Mouse (Mus musculus): ENCODE data around the gene Pin1. TPM values are rescaled to one million over a fixed set of nuclear protein-coding genes. Genes with fewer than 3 reads are reported as not detected.

Pin1 gene
- polyA plus RNA-seq, 1 experiment: not detected

DNA sequence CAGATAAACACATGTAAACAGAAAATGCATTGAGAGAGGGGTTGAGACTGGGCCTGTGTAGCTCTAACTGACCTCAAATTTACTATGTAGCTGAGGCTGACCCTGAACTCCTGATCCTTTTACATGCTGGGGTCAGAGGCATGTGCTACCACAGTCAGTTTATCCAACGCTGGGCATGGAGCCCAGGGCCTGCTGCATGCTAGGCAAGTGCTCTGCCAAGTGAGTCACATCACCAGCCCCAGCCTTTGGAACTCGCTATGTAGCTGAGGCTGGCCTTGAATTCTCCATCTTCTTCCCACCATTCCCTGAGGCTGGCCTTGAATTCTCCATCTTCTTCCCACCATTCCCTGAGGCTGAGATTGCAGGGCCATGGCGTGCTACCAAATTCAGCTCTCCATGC is 58.6 kb downstream of the Pin1 start:
- H3K27ac ChIP-seq (ENCODE audit: insufficient read depth, low read depth, low read length): no peak overlapping the region
- no peak overlapping the region for H3K4me3 ChIP-seq (ENCODE audit: insufficient read depth, low read depth, low read length)
- peaks cover 5% of the 10 kb centered on the region for H3K4me1 ChIP-seq (ENCODE audit: control insufficient read depth, insufficient read depth, low read length)
- 73% methylated on average over 3 of the region's 3 CpGs for WGBS
- TF ChIP-seq CTCF (IDR thresholded peaks at IDR 0.05; ENCODE audit: insufficient read depth, low read depth, low read length): no peak
- TF ChIP-seq POLR2A (IDR thresholded peaks at IDR 0.05; ENCODE audit: insufficient read depth, low read depth, low read length): no peak

- peaks cover 5% of the 10 kb centered on the region for H3K4me1 ChIP-seq (ENCODE audit: control insufficient read depth, insufficient read depth, low read length)
- H3K27ac ChIP-seq (ENCODE audit: insufficient read depth, low read depth, low read length): no peak overlapping the region
- no peak overlapping the region for H3K4me3 ChIP-seq (ENCODE audit: insufficient read depth, low read depth, low read length)
- TF ChIP-seq POLR2A (IDR thresholded peaks at IDR 0.05; ENCODE audit: insufficient read depth, low read depth, low read length) (no peak), CTCF (IDR thresholded peaks at IDR 0.05; ENCODE audit: insufficient read depth, low read depth, low read length) (no peak)
- 62% methylated on average over 5 of the region's 5 CpGs for WGBS
Measured at GRCm38 (mm10) chr9:20712934-20713477, 61.1 kb downstream of the Pin1 start.

DNA sequence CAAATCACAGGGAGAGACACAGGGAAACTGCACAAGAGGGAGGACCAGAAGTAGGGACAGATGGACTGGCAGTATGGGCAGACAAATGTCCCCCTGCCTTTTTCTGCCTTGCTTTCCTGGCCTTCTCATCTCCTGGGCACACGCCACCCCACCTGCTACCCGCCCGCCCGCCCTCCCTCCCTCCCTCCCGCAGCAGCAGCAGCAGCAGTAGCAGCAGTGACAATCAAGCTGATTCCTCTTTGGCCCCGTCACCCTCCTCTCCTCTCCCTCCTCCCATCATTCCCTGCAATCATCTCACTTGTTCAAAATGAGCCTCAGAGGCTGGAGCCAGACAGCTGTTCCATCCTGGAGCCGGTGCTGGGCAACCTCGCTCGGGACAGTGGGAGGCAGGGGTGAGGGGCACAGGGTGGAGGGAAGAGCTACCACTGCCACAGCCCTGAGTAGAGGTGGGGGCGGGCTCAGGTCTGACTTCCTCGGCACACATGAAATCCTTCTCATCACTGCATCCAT is 61.6 kb downstream of the Pin1 start:
- TF ChIP-seq CTCF (IDR thresholded peaks at IDR 0.05; ENCODE audit: insufficient read depth, low read depth, low read length) (no peak), POLR2A (IDR thresholded peaks at IDR 0.05; ENCODE audit: insufficient read depth, low read depth, low read length) (no peak)
- Histone ChIP-seq H3K4me3 (ENCODE audit: insufficient read depth, low read depth, low read length) (no peak overlapping the region), H3K27ac (ENCODE audit: insufficient read depth, low read depth, low read length) (no peak overlapping the region), H3K4me1 (ENCODE audit: control insufficient read depth, insufficient read depth, low read length) (peaks cover 5% of the 10 kb centered on the region)
- WGBS: 35% methylated on average over 11 of the region's 11 CpGs

DNA sequence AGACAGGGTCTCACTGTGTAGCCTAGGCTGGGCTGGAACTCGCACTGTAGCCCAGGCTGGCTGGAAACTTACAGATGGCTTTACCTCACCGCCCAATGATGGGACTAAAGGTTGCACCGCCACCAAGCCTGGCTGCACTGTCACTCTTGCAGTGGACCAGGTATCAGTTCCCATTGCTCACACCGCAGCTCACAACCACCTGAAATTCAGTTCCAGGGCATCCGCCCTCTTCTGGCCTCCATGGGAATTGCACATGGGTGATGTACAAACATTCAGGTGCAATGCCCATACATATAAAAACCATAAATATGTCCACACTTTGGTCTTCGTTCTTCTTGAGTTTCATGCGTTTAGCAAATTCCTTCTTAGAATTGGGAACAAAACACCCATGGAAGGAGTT is 63.4 kb downstream of the Pin1 start:
- Histone ChIP-seq H3K4me3 (ENCODE audit: insufficient read depth, low read depth, low read length) (no peak overlapping the region), H3K4me1 (ENCODE audit: control insufficient read depth, insufficient read depth, low read length) (peaks cover 5% of the 10 kb centered on the region), H3K27ac (ENCODE audit: insufficient read depth, low read depth, low read length) (no peak overlapping the region)
- WGBS: 82% methylated on average over 7 of the region's 7 CpGs
- TF ChIP-seq POLR2A (IDR thresholded peaks at IDR 0.05; ENCODE audit: insufficient read depth, low read depth, low read length) (no peak), CTCF (IDR thresholded peaks at IDR 0.05; ENCODE audit: insufficient read depth, low read depth, low read length) (no peak)

Other genes with a start within 250 kb of the Pin1 start
- gene Zfp26, start 191.9 kb upstream of the Pin1 start, polyA plus RNA-seq (2012; ENCODE audit: insufficient read depth, insufficient read length, low replicate concordance, missing spikeins): not detected in 2 replicates
- not detected in 2 replicates for gene Zfp426, start 159.3 kb upstream of the Pin1 start, polyA plus RNA-seq (2012; ENCODE audit: insufficient read depth, insufficient read length, low replicate concordance, missing spikeins)
- 158 TPM in 1 of 2 replicates, not detected in the other for gene Zfp266, start 130.7 kb upstream of the Pin1 start, polyA plus RNA-seq (2012; ENCODE audit: insufficient read depth, insufficient read length, low replicate concordance, missing spikeins)
- not detected in 2 replicates for gene Zfp846, start 70.8 kb upstream of the Pin1 start, polyA plus RNA-seq (2012; ENCODE audit: insufficient read depth, insufficient read length, low replicate concordance, missing spikeins)
- gene Ubl5, start 9.2 kb upstream of the Pin1 start, polyA plus RNA-seq (2012; ENCODE audit: insufficient read depth, insufficient read length, low replicate concordance, missing spikeins): 162 TPM in 1 of 2 replicates, not detected in the other
- not detected in 2 replicates for gene Fbxl12, start 7.3 kb upstream of the Pin1 start, polyA plus RNA-seq (2012; ENCODE audit: insufficient read depth, insufficient read length, low replicate concordance, missing spikeins)
- gene Olfm2, start 94.3 kb downstream of the Pin1 start, polyA plus RNA-seq (2012; ENCODE audit: insufficient read depth, insufficient read length, low replicate concordance, missing spikeins): not detected in 2 replicates
- gene Col5a3, start 163.0 kb downstream of the Pin1 start, polyA plus RNA-seq (2012; ENCODE audit: insufficient read depth, insufficient read length, low replicate concordance, missing spikeins): not detected in 2 replicates
- gene Rdh8, start 166.4 kb downstream of the Pin1 start, polyA plus RNA-seq (2012; ENCODE audit: insufficient read depth, insufficient read length, low replicate concordance, missing spikeins): not detected in 2 replicates
- gene A230050P20Rik, start 216.5 kb downstream of the Pin1 start, polyA plus RNA-seq (2012; ENCODE audit: insufficient read depth, insufficient read length, low replicate concordance, missing spikeins): 183 TPM in 1 of 2 replicates, not detected in the other
- gene Angptl6, start 227.6 kb downstream of the Pin1 start, polyA plus RNA-seq (2012; ENCODE audit: insufficient read depth, insufficient read length, low replicate concordance, missing spikeins): not detected in 2 replicates
- not detected in 2 replicates for gene Ppan, start 236.1 kb downstream of the Pin1 start, polyA plus RNA-seq (2012; ENCODE audit: insufficient read depth, insufficient read length, low replicate concordance, missing spikeins)
- gene Eif3g, start 246.5 kb downstream of the Pin1 start, polyA plus RNA-seq (2012; ENCODE audit: insufficient read depth, insufficient read length, low replicate concordance, missing spikeins): not detected in 2 replicates

Data from olfactory bulb, adult 2 months (tissue).